Mouse (Mus musculus) midbrain, embryonic 14.5 days (tissue): ENCODE measurements at regions not wholly inside any gene's neighbourhood (a gene's known extent, or its start where the extent isn't known, plus 50 kb on each side); places are given as distances from the start of the nearest gene placed in this dataset.

ENCODE experiments used
- ATAC-seq: fragments of 200-750 bp; cut with Nextera tagmentation; 2 replicates; pipeline ENCODE4 v1.8.0; 2017; ENCODE audit warnings: moderate number of reproducible peaks, moderate library complexity; ENCODE audit not compliant: low FRiP score, low TSS enrichment
- DNase-seq: peaks from one replicate; pipeline ENCODE4 v3.0.0-alpha.2; 2015
- H3K27ac ChIP-seq: fragments of 300-500 bp; sonication (generic); replicated peaks from 2 replicates; pipeline ENCODE4 v1.5.1; 2014; ENCODE audit warnings: mild to moderate bottlenecking, low read depth, low read length, moderate library complexity
- H3K27me3 ChIP-seq: fragments of 300-500 bp; sonication (generic); 2 replicates; pipeline ENCODE4 v1.6.1; 2014; ENCODE audit warnings: low read length, control low read depth, mixed read lengths; ENCODE audit not compliant: control insufficient read depth, insufficient read depth
- H3K36me3 ChIP-seq: fragments of 300-500 bp; sonication (generic); 2 replicates; pipeline ENCODE4 v1.6.1; 2014; ENCODE audit warnings: low read length, control low read depth; ENCODE audit not compliant: control insufficient read depth, insufficient read depth
- H3K4me1 ChIP-seq: fragments of 300-500 bp; sonication (generic); 2 replicates; pipeline ENCODE4 v1.6.1; 2014; ENCODE audit warnings: mild to moderate bottlenecking, antibody characterized with exemption, low read length, control low read depth; ENCODE audit not compliant: control insufficient read depth, insufficient read depth
- H3K4me2 ChIP-seq: fragments of 300-500 bp; sonication (generic); 2 replicates; pipeline ENCODE4 v1.6.1; 2014; ENCODE audit warnings: mild to moderate bottlenecking, low read length, moderate library complexity
- H3K4me3 ChIP-seq: fragments of 300-500 bp; sonication (generic); replicated peaks from 2 replicates; pipeline ENCODE4 v1.5.1; 2014; ENCODE audit warnings: low read depth, low read length
- H3K9ac ChIP-seq: fragments of 300-500 bp; sonication (generic); replicated peaks from 2 replicates; pipeline ENCODE4 v1.6.1; 2014; ENCODE audit warnings: mild to moderate bottlenecking, low read length, moderate library complexity
- H3K9me3 ChIP-seq: fragments of 300-500 bp; sonication (generic); 2 replicates; pipeline ENCODE4 v1.6.1; 2016; ENCODE audit warnings: low read length, control low read depth, mixed read lengths; ENCODE audit not compliant: control insufficient read depth
- WGBS: fragments of 180-500 bp; shearing (Covaris S2); extraction: QIAGEN DNeasy Blood & Tissue Kit; methylation state at CpG from one replicate; pipeline ENCODE4 v1.1.7; 2014; 5-methylcytosine and 5-hydroxymethylcytosine counted together

DNA sequence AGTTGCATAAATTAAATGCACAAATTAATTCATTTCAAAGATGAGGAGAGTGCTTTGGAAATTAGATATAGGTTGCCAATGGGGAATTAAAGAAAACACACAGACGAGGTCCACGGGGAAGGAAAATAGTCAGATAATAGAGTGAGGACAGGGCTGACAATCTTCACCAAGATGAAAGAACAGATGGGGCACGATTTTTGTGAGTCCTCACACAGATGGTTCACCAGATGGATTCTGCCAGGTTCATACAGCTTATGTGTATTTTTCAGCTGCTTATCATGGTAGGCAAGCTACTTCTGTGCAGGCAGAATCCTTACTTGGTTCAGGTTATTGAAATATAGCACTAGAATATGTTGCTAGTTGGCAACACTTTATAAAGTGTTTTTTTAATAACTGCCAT is 1585.4 kb upstream of the Igfbp7 start:
- ATAC-seq (peak; percentile 58; the same call in 1 of the 2 replicates), DNase-seq (peak; percentile 65)
- Histone ChIP-seq H3K36me3 (no peaks in the 10 kb centered on the region), H3K9me3 (no peaks in the 10 kb centered on the region), H3K4me1 (no peaks in the 10 kb centered on the region), H3K4me3 (no peak overlapping the region), H3K9ac (no peak overlapping the region), H3K4me2 (no peak overlapping the region), H3K27me3 (no peaks in the 10 kb centered on the region), H3K27ac (no peak overlapping the region)
- 29% methylated on average over 3 of the region's 3 CpGs for WGBS

DNA sequence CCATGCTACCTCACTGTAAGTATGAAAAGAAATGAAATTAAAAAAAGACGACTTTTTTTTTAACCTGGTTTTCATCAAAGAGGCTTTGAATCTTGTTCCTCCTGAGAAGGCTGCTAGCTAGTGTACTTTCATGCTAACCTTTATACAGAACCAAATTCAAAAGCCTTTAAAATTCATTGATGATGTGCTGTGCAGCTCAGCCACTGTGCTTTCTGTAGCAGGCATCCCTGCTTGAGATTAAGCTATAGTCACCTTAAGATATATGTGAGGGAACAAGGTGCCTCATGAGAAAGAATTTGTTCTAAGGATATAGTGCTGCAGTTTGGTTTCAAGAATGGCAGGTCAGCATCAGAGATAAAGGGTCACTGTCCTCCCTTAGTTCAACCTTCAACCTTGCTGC is 1581.9 kb upstream of the Igfbp7 start:
- Histone ChIP-seq H3K4me1 (no peaks in the 10 kb centered on the region), H3K9me3 (no peaks in the 10 kb centered on the region), H3K4me2 (no peak overlapping the region), H3K27ac (no peak overlapping the region), H3K36me3 (no peaks in the 10 kb centered on the region), H3K9ac (no peak overlapping the region), H3K4me3 (no peak overlapping the region), H3K27me3 (no peaks in the 10 kb centered on the region)
- WGBS = 88% methylated on average over 1 of the region's 1 CpGs
- ATAC-seq (no peak), DNase-seq (no peak)

DNA sequence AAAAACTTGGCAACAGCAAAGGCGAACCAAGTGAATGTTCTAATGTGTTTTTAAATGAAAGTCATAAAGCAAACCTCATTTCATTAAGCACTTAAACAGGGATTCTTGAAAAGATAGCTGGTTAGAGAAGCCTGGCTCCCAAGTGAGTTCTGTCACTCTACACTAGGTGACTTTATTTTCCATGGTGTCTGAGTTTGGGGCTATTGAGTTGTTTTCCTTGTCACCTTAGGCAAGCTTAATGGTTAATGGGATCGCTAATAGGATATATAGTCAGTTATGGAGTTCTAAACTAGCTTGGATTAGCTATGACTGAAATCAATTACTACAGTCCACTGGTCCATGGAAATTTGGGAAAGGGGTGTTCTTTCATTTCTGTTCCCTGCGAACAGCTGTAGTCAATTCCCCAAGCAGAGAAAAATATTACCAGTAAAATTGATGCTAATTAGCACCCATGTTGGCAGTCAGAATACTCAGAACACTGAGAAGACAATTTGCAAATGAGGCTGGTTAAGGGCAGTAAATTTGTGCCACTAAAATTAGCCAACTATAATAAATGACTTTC is 1568.7 kb upstream of the Igfbp7 start:
- Histone ChIP-seq H3K4me3 (no peak overlapping the region), H3K9ac (no peak overlapping the region), H3K27ac (no peak overlapping the region), H3K27me3 (no peaks in the 10 kb centered on the region), H3K9me3 (no peaks in the 10 kb centered on the region), H3K4me2 (no peak overlapping the region), H3K4me1 (no peaks in the 10 kb centered on the region), H3K36me3 (no peaks in the 10 kb centered on the region)
- ATAC-seq = no peak
- DNase-seq = no peak
- WGBS = 76% methylated on average over 3 of the region's 3 CpGs

DNA sequence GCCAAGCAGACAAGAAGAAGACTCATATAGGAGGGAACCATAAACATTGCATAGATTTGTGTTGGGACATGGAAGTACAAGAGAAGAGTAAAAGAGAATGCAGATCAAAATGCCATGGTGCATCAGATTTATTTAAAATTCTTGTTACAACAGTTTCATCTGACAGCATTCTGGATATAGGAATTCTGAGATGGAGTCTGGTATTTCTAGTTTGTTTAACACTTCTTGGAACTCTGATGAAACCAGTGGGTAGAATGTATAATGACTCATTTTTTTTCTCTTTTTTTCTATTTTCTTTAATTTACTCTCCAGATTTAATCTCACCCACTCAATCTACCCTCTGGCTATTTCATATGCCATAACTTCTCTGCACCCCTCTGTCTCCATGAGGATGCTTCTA is 1537.9 kb upstream of the Igfbp7 start:
- ATAC-seq (no peak), DNase-seq (no peak)
- Histone ChIP-seq H3K27me3 (no peaks in the 10 kb centered on the region), H3K9me3 (no peaks in the 10 kb centered on the region), H3K4me1 (no peaks in the 10 kb centered on the region), H3K9ac (no peak overlapping the region), H3K27ac (no peak overlapping the region), H3K36me3 (no peaks in the 10 kb centered on the region), H3K4me2 (no peak overlapping the region), H3K4me3 (no peak overlapping the region)

DNA sequence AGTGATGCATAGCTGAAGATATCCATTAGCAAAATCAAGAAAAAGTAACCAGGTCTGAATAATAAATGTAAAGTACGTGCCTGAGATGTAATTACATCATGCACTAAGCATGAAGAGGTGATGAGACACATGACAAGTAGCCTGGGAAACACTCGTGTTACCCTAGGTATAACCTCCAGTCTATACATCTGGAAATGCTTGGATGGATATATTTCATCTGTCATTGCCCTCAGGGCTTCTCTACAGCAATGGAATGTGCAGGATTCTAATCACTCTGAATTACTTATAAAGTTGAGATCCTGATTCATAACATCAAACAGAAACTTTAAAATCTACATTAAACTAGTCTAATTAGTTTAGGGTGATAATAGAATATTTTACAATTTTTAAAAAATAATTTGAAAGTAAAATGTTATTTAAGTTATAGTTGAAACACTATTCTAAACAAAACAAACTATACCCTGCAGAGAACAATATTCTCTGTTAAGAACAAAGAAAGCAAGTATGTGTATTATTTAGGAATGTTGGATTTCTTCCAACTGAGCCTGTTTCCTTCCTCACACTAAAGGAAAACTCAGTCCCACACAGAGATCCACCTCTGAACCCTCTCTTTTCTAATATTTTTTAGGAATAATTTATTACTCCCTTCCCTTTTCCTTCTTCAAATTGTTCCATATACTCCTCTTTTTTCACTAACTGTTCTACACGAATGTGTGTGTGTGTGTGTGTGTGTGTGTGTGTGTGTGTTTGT is 1514.2 kb upstream of the Igfbp7 start:
- WGBS = 78% methylated on average over 3 of the region's 3 CpGs
- H3K27ac ChIP-seq = no peak overlapping the region
- H3K4me1 ChIP-seq = no peaks in the 10 kb centered on the region
- no peak for DNase-seq
- no peaks in the 10 kb centered on the region for H3K36me3 ChIP-seq
- H3K9me3 ChIP-seq = no peaks in the 10 kb centered on the region
- no peak overlapping the region for H3K9ac ChIP-seq
- no peak overlapping the region for H3K4me3 ChIP-seq
- no peak overlapping the region for H3K4me2 ChIP-seq
- H3K27me3 ChIP-seq = no peaks in the 10 kb centered on the region
- ATAC-seq = no peak

DNA sequence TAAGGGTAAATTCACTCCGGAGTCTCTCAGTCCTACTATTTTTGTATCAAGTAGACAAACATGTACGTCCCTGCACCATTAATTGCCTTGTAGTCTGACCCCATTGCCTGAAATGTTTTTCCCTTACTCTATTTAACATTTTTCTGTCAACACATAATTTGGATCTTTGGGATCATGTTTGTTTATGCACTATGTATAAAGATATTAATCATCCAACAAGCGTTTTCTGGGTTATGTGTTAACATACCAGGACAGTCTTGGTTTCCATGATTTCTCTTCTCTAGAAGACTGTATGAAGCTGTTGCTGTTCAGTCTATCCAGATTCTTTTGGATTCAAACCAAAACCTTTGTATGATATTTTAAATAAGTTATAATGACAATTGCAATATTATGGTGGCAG is 1492.3 kb upstream of the Igfbp7 start:
- no peaks in the 10 kb centered on the region for H3K27me3 ChIP-seq
- no peak for ATAC-seq
- no peak for DNase-seq
- no peaks in the 10 kb centered on the region for H3K36me3 ChIP-seq
- no peaks in the 10 kb centered on the region for H3K4me1 ChIP-seq
- no peak overlapping the region for H3K9ac ChIP-seq
- no peaks in the 10 kb centered on the region for H3K9me3 ChIP-seq
- 91% methylated on average over 3 of the region's 3 CpGs for WGBS
- no peak overlapping the region for H3K4me3 ChIP-seq
- H3K4me2 ChIP-seq = no peak overlapping the region
- H3K27ac ChIP-seq = no peak overlapping the region

DNA sequence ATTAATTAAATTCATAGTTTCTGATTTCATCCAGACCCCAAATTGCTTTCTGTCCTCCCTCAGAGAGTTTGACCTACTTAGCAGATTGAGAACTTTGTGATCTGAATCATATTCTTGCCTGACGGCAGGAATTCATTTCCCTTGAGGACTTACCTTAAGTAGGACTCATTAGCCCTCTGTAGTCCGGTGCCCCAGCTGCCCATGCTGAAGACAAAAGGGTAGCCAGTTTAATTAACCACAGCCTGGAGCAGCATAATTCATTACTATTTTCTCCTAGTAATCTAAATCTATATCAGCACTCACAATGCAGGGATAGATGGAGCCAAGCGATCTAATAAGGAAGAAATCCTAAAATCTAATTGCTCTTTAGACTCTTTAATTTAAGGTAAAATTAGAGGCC is 1470.9 kb upstream of the Igfbp7 start:
- Histone ChIP-seq H3K4me3 (no peak overlapping the region), H3K27me3 (no peaks in the 10 kb centered on the region), H3K9me3 (no peaks in the 10 kb centered on the region), H3K9ac (no peak overlapping the region), H3K4me1 (no peaks in the 10 kb centered on the region), H3K4me2 (no peak overlapping the region), H3K27ac (no peak overlapping the region), H3K36me3 (no peaks in the 10 kb centered on the region)
- ATAC-seq = peak; percentile 50; the same call in 1 of the 2 replicates
- 40% methylated on average over 3 of the region's 3 CpGs for WGBS
- peak; percentile 15 for DNase-seq

DNA sequence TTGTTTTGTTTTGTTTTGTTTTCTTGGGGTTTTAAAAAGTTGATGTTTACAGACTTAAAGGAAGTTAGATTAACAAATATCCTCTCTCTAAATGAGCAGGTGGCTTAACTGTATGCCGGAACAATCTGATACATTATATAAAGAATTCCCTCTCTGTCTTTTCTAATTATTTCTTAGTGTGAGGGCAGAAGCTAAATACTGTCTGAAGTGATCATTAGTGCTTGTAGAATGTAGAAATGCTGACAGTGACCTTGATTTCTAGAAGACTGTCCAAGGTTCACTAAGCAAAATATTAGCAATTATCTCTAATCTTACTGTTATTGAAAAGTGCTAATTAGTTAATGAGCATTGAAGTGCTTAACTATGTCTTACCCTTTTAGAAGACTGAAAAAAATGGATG is 1437.3 kb upstream of the Igfbp7 start:
- no peaks in the 10 kb centered on the region for H3K9me3 ChIP-seq
- WGBS = 82% methylated on average over 1 of the region's 1 CpGs
- no peaks in the 10 kb centered on the region for H3K4me1 ChIP-seq
- no peak overlapping the region for H3K27ac ChIP-seq
- H3K4me3 ChIP-seq = no peak overlapping the region
- DNase-seq (no peak), ATAC-seq (no peak)
- H3K36me3 ChIP-seq = no peaks in the 10 kb centered on the region
- H3K4me2 ChIP-seq = no peak overlapping the region
- no peaks in the 10 kb centered on the region for H3K27me3 ChIP-seq
- no peak overlapping the region for H3K9ac ChIP-seq

DNA sequence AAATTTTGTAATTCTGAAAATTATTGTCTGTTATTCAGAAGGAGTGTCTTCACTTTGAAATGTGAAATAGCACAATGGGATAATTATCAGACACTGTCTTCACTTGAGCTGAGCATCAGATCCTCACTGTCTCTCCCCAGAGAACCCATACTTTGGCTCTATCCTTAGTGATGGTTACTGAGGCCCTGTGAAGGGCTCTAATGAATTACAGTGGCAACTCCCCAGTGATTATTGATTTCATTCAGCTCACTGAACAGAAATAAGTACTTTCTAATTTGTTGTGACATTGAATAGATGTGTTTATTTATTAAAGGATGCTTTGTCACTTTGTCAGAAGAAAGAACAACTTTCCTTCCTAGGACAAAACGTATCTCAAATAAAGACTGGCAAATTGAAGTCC is 1389.5 kb upstream of the Igfbp7 start:
- Histone ChIP-seq H3K36me3 (no peaks in the 10 kb centered on the region), H3K9ac (no peak overlapping the region), H3K27ac (no peak overlapping the region), H3K4me2 (no peak overlapping the region), H3K27me3 (no peaks in the 10 kb centered on the region), H3K9me3 (no peaks in the 10 kb centered on the region), H3K4me1 (no peaks in the 10 kb centered on the region), H3K4me3 (no peak overlapping the region)
- DNase-seq (no peak), ATAC-seq (no peak)
- WGBS = 71% methylated on average over 1 of the region's 1 CpGs
